Mouse (Mus musculus): ENCODE measurements around the gene Kcnn1. TPM values are rescaled to one million over a fixed set of nuclear protein-coding genes. Genes with fewer than 3 reads are reported as not detected.

Gene Kcnn1
- polyA plus RNA-seq, 1 experiment from 2014 or later = 19.0 TPM

DNA sequence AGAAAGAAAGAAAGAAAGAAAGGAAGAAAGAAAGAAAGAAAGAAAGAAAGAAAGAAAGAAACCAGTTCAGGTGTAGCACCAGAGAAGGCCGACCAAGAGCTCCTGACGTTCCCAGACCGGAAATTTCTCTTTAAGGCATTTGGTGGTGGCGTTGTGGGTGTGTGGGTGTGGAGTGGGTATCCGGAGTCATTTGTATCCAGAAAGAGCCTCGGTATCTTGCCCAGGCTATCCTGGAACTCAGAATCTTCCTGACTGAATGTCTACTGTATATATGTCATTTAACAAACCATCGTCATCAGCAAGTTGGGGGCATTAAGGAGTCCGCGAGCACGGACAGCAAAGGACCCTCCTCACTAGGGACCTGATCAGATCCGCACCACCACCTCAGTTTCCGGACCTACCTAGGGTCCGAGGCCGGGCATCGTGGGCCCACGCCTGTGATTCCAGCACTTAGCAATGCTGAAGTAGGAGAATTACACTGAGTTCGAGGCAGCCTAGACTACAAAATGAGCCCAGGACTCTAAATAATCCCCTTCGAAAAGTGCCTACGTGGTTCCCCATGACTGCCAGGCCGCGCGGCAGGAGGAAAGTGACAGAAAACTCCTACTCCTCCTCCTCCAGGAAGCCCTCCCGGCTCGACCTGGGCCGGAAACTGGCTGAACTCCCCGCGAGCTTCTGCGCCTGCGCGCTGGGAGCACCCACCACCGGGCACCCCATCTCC is 9.7 kb upstream of the Kcnn1 start:
- Histone ChIP-seq H3K36me3 (replicated peaks) (no peaks in the 10 kb centered on the region), H3K27me3 (replicated peaks) (no peaks in the 10 kb centered on the region), H3K4me2 (peak overlapping the region; percentile 87), H3K4me1 (peaks cover 41% of the 10 kb centered on the region), H3K9ac (peak overlapping the region; percentile 49), H3K4me3 (peak overlapping the region; percentile 50), H3K9me3 (no peaks in the 10 kb centered on the region), H3K27ac (peak overlapping the region; percentile 90)
- peak; percentile 3; the same call in 1 of the 2 replicates for ATAC-seq (replicated peaks)
- 6% methylated on average over 31 of the region's 31 CpGs for WGBS

DNA sequence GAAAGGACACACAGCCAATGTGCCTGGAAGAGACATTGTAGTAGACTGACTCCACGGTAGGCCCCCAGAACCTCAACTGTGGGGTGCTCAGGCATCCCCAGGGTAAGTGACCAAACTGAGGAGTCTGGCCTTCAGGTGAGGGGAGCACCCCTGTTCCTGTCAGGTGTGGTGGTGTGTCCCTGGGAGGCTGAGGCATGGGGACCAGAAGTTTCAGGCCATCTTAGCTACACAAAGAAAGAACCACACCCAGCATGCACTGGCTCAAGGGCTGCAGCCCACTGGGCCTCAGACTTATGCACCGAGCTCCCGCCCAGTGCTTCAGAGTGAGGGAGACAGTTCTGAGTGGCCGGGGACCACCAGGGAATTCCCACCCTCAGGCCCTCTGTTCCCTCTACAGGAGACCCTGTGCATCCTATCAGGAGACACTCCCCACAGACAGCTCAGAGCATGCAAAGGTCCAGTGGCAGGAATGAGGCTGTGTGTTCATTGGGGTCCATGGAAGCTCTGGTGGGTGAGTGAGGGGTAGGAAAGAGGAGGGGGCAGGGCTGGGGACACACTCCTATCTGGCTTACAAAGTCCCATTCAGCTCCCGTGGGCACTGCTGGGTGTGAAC is 8.2 kb upstream of the Kcnn1 start:
- H3K9ac ChIP-seq = no peak overlapping the region
- no peaks in the 10 kb centered on the region for H3K36me3 ChIP-seq (replicated peaks)
- H3K27ac ChIP-seq = no peak overlapping the region
- 84% methylated on average over 5 of the region's 5 CpGs for WGBS
- H3K4me1 ChIP-seq = peaks cover 49% of the 10 kb centered on the region
- no peaks in the 10 kb centered on the region for H3K27me3 ChIP-seq (replicated peaks)
- no peak overlapping the region for H3K4me2 ChIP-seq
- H3K9me3 ChIP-seq = no peaks in the 10 kb centered on the region
- no peak for ATAC-seq (replicated peaks)
- H3K4me3 ChIP-seq = no peak overlapping the region

DNA sequence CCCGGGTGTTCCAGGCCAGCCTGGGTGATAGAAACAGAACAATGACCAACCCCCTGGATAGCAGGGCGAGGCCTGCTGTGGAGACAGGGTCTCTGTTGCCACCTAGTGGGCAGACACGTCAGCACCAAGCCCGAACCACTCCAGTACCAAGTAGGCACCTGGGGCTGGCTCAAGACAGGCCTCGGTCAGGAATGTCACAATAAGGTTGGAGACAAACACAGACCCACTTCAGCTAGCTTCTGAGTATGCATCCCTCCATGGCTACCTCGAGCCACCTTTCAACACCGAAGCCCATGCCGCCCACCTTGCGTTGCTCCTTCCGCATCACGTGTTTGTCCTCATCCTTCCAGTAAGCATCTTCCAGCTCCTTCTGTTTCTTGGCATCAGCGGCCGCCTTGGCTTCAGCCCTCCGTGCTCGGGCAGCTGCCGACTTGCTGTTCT is 6.6 kb upstream of the Kcnn1 start:
- peak overlapping the region; percentile 30 for H3K4me2 ChIP-seq
- H3K9me3 ChIP-seq = no peaks in the 10 kb centered on the region
- peak; percentile 7; the same call in 1 of the 2 replicates for ATAC-seq (replicated peaks)
- whole genome bisulfite sequencing = 47% methylated on average over 16 of the region's 16 CpGs
- H3K4me1 ChIP-seq = peaks cover 61% of the 10 kb centered on the region
- no peak overlapping the region for H3K4me3 ChIP-seq
- H3K27ac ChIP-seq = peak overlapping the region; percentile 79
- no peaks in the 10 kb centered on the region for H3K27me3 ChIP-seq (replicated peaks)
- no peaks in the 10 kb centered on the region for H3K36me3 ChIP-seq (replicated peaks)
- no peak overlapping the region; the same call in 1 of the 2 replicates for H3K9ac ChIP-seq

DNA sequence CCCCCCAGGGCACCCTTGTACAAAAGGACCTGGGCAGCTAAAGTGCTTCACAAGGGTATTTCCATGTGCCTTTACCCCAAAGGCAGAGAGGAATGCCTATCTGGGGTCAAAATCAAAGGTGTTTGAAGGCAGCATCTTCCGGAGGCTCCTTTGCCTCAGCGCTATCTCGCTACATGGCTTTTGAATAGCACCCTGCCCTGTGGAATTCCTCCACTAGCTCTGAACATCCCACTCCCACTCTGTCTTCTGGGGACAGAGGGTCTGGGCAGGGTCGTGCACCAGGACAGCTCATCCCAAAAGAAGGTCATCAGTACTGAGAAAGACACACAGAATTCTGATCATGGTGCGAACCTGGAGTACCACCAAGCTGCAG is 6.1 kb upstream of the Kcnn1 start:
- Histone ChIP-seq H3K4me3 (no peak overlapping the region; the same call in 1 of the 2 replicates), H3K4me2 (peak overlapping the region; percentile 30), H3K9me3 (no peaks in the 10 kb centered on the region), H3K9ac (peak overlapping the region; percentile 25), H3K4me1 (peaks cover 66% of the 10 kb centered on the region), H3K36me3 (replicated peaks) (no peaks in the 10 kb centered on the region), H3K27ac (peak overlapping the region; percentile 79), H3K27me3 (replicated peaks) (no peaks in the 10 kb centered on the region)
- WGBS = 31% methylated on average over 5 of the region's 5 CpGs
- ATAC-seq (replicated peaks) = no peak

DNA sequence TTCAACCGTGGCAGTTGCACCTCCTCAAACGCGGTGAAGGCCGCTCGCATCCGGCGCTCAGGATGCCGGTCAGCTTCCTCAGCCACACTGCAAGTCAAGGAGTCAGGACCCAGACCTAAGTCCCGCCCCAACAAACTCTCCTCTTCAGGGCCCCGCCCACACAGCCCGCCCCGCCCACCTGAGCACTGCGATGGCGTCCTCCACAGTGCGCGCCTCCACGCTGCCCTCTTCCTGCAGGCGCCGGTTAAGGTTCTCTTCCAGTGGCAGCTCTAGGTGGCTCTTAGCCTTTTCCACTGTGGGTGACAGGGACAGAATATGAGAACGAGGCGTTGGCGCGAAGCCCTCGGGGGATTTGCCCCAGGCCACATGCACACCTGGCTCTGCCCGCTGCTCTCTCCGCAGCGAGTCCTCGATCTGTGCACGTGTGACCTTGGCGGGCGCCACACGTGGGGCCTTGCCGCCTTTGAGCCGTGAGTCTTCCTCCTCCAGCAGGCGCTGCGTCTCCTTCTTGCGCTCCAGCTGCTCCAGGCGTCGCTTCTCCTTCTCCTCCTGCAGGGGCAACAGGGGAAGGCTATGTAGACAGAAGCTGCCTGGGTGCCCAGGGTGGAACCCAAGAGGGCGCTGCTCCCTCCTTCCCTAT is 5.6 kb upstream of the Kcnn1 start:
- Histone ChIP-seq H3K4me3 (no peak overlapping the region; the same call in 1 of the 2 replicates), H3K9ac (peak overlapping the region; percentile 25), H3K27ac (peak overlapping the region; percentile 79), H3K4me1 (peaks cover 66% of the 10 kb centered on the region), H3K36me3 (replicated peaks) (no peaks in the 10 kb centered on the region), H3K9me3 (no peaks in the 10 kb centered on the region), H3K4me2 (peak overlapping the region; percentile 30), H3K27me3 (replicated peaks) (no peaks in the 10 kb centered on the region)
- ATAC-seq (replicated peaks) = no peak
- WGBS = 16% methylated on average over 40 of the region's 40 CpGs

DNA sequence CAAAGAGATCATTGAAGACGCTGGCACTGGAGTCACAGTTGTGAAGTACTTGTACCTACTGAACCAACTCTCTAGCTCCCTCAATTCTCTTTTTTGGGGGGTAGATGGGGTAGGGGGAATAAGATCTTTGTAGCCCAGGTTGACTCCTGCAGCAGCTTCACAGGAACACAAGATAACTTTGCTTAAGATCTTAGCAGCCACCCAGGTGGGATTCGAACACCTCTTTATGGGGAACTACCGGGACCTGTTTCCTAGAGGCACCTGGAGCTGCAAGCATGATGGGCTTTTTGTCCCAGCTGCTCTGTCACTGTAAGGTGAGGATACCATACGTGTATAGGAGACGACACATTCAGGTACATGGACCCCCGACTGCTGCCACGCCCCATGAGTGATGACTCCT is 3.5 kb upstream of the Kcnn1 start:
- H3K27ac ChIP-seq = peak overlapping the region; percentile 95
- no peak overlapping the region; the same call in 1 of the 2 replicates for H3K9ac ChIP-seq
- ATAC-seq (replicated peaks) = no peak
- peaks cover 73% of the 10 kb centered on the region for H3K4me1 ChIP-seq
- no peaks in the 10 kb centered on the region for H3K9me3 ChIP-seq
- H3K36me3 ChIP-seq (replicated peaks) = no peaks in the 10 kb centered on the region
- H3K4me3 ChIP-seq = no peak overlapping the region
- peak overlapping the region; percentile 95; the same call in 1 of the 2 replicates for H3K4me2 ChIP-seq
- WGBS = 84% methylated on average over 7 of the region's 7 CpGs
- H3K27me3 ChIP-seq (replicated peaks) = no peaks in the 10 kb centered on the region

DNA sequence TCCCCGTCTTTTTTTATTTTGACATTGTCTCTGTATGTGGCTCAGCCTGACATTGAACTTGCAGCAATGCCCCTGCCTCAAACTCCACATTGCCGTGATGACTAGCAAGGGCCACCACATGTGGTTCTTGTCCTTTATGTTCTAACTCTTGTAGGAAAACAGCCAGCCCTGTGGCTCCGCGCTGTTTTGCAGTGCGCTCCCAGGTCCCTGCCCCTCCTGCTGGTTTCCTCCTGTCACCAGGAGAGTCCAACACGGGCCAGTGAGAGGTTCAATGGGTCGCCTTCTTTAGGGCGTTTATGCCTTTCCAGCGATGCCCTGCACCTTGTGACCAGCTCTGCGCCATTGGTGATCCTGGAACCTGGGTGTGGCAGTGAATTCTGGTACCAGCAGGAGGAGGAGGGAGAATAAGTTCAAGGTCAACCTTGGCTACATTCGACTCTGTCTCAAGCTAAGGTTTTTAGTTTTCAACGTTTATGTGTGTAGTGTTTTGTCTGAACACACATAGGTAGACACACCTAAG is 3.0 kb upstream of the Kcnn1 start:
- WGBS = 4% methylated on average over 12 of the region's 12 CpGs
- H3K4me2 ChIP-seq = peak overlapping the region; percentile 95
- peaks cover 75% of the 10 kb centered on the region for H3K4me1 ChIP-seq
- H3K27ac ChIP-seq = peak overlapping the region; percentile 95
- H3K4me3 ChIP-seq = peak overlapping the region; percentile 56
- H3K36me3 ChIP-seq (replicated peaks) = no peaks in the 10 kb centered on the region
- H3K9ac ChIP-seq = peak overlapping the region; percentile 37
- H3K27me3 ChIP-seq (replicated peaks) = no peaks in the 10 kb centered on the region
- no peaks in the 10 kb centered on the region for H3K9me3 ChIP-seq
- ATAC-seq (replicated peaks) = peak; percentile 15

DNA sequence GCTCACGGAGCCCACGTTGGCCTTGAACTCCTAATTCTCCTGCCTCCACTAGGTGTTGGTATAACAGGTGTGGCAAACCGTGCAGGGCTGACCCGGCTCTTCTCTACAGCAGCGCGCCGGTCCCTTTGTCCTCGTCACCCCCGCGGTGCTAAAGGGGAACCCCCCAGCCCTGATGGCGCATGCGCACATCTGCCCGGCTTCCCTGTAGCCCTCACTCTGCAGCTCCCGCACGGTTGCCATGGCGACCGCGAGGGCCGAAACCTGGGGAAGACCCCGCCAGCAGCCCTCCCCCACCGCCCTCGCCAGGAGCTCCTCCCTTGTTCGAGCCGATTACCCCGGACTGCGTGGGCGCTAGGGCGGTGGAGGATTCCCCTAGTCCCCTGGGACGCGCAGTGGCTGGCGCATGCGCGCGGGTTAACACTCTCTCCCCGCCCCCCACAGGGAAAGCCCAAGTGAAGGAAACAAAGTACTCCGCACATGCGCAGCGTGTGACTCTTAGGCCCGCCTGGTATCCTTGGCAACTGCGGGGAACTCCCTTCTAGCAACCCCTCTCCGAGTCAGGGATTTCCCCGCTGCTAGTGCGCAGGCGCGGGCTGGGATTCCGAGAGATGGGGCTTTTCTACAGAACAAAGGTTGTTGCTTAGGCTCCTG is 2.4 kb upstream of the Kcnn1 start:
- ATAC-seq (replicated peaks) = peak; percentile 84
- Histone ChIP-seq H3K36me3 (replicated peaks) (no peaks in the 10 kb centered on the region), H3K4me2 (peak overlapping the region; percentile 95), H3K4me1 (peaks cover 75% of the 10 kb centered on the region), H3K27ac (peak overlapping the region; percentile 95), H3K27me3 (replicated peaks) (no peaks in the 10 kb centered on the region), H3K4me3 (peak overlapping the region; percentile 56), H3K9me3 (no peaks in the 10 kb centered on the region), H3K9ac (peak overlapping the region; percentile 65)
- WGBS = under 1% methylated on average over 46 of the region's 46 CpGs

DNA sequence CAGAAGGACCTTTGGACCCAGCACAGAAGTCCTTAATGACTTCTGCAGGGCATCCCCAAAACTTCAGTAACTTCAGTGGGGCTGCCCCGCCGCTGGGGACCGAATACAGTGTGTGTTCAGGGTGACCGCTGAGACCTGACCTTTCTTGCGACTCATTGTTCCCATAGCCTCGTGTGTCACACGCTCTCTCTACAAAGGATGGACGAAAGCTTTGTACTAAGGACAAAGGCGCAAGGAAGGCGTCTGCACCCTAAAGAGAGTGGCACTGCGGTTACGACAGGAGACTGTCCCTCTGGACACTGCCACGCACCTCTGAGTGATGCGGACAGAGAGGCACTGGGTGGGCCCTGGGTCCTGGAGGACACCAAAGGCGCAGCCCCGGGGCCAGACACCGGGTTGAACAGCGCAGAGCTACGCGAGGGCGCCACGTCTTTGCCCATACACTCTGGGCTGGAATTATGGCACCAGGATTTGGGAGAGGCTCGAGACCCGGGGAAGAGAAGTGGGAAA is 1.7 kb upstream of the Kcnn1 start:
- under 1% methylated on average over 24 of the region's 24 CpGs for WGBS
- peak overlapping the region; percentile 95 for H3K27ac ChIP-seq
- H3K4me3 ChIP-seq = peak overlapping the region; percentile 56
- H3K4me1 ChIP-seq = peaks cover 73% of the 10 kb centered on the region
- no peaks in the 10 kb centered on the region for H3K27me3 ChIP-seq (replicated peaks)
- H3K9ac ChIP-seq = peak overlapping the region; percentile 65
- peak; percentile 32 for ATAC-seq (replicated peaks)
- H3K36me3 ChIP-seq (replicated peaks) = no peaks in the 10 kb centered on the region
- no peaks in the 10 kb centered on the region for H3K9me3 ChIP-seq
- peak overlapping the region; percentile 95 for H3K4me2 ChIP-seq

DNA sequence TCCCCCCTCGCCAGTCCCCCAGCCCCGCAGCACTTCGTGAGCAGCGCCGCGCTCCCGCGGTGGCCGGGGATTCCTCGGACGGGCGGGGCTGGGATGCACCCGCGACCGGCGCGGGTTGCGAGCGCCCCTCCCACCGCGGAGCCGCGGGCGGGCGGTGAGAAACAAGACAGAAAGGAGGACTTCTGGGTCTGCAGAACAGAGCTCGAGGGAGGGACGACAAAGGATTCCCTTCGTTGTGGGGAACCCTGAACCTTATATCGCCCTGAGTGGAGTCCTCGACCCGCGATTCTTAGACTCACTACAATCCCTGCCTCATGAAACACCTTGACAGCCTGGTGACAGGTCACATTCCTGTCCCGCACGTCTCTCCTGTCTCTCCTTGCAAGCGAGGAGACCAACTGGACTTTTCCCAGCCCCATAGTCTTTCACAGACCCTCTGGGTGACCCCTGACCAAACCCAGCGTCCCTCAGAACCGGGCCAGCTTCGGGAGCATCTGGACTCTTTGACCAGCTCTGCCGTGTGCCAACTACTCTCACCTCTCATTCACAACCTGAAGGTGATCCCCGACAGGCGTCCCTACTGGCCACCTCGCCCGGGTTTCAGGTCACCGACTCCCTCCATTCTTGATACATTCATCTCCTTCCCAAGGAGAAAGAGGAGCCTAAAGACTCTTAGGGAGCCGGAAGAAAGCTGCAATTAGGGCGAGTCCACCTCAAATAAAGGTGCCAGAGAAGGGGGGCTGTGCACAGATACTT is 1.1 kb upstream of the Kcnn1 start:
- Histone ChIP-seq H3K9ac (peak overlapping the region; percentile 65), H3K4me2 (peak overlapping the region; percentile 95), H3K9me3 (no peaks in the 10 kb centered on the region), H3K27ac (peak overlapping the region; percentile 95), H3K36me3 (replicated peaks) (no peaks in the 10 kb centered on the region), H3K4me1 (peaks cover 67% of the 10 kb centered on the region), H3K4me3 (peak overlapping the region; percentile 56), H3K27me3 (replicated peaks) (no peaks in the 10 kb centered on the region)
- WGBS = 2% methylated on average over 46 of the region's 46 CpGs
- no peak for ATAC-seq (replicated peaks)

DNA sequence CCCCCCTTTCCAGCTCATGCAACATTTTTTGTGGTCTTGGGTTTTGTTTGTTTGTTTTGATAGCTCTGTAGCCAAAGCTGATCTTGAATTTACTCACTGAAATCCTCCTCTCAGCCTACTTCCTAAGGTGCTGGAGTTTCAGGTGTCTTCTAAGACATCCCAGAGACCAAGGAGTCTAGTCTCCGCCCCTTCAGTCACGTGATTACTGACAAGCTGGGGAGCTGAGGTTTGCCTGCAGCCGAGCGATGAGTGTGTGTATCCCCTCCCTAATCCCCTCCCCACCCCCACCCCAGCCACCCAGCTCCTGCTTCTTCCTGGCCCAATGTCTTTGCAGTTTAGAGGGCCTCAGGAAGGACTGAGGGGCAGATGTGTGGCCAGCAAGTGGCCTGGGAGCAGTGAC is 5.5 kb downstream of the Kcnn1 start:
- no peaks in the 10 kb centered on the region for H3K36me3 ChIP-seq (replicated peaks)
- peak overlapping the region; percentile 45; the same call in 1 of the 2 replicates for H3K27ac ChIP-seq
- WGBS = 13% methylated on average over 4 of the region's 4 CpGs
- peak overlapping the region; percentile 50; the same call in 1 of the 2 replicates for H3K4me3 ChIP-seq
- H3K9ac ChIP-seq = no peak overlapping the region
- peak; percentile 19; the same call in 1 of the 2 replicates for ATAC-seq (replicated peaks)
- H3K4me2 ChIP-seq = peak overlapping the region; percentile 87
- peaks cover 44% of the 10 kb centered on the region for H3K4me1 ChIP-seq
- no peaks in the 10 kb centered on the region for H3K27me3 ChIP-seq (replicated peaks)
- H3K9me3 ChIP-seq = no peaks in the 10 kb centered on the region

Measured in midbrain, embryonic 15.5 days (tissue).